Mouse (Mus musculus) CH12.LX (cell line): ENCODE measurements around the gene Cbfa2t3.
A peak's percentile ranks its signal among the peaks of the same experiment; 100 is the strongest.

Source experiments
- CHD2 ChIP-seq: IDR thresholded peaks from 2 replicates; pipeline ENCODE4 v1.6.1; 2011; ENCODE audit warnings: low read length, improper control_type of control experiment
- CTCF ChIP-seq, 2 experiments: IDR thresholded peaks in 1 of 2; conservative IDR thresholded peaks in 1 of 2; 2 replicates each; pipeline ENCODE4 v1.5.1; 2011 to 2012; ENCODE audit warnings: low read depth in 2 of 2, low read length in 2 of 2, improper control_type of control experiment in 1 of 2, inconsistent platforms in 1 of 2, mild to moderate bottlenecking in 1 of 2, moderate library complexity in 1 of 2
- EP300 ChIP-seq: IDR thresholded peaks from 2 replicates; pipeline ENCODE4 v1.6.1; 2011; ENCODE audit warnings: low read length, improper control_type of control experiment
- IRF4 ChIP-seq: IDR thresholded peaks from 2 replicates; pipeline ENCODE4 v1.6.1; 2014; ENCODE audit warnings: low read depth, mild to moderate bottlenecking, inconsistent platforms, low read length, improper control_type of control experiment
- MAFK ChIP-seq: IDR thresholded peaks from 2 replicates; pipeline ENCODE4 v1.6.1; 2011; ENCODE audit warnings: low read length, improper control_type of control experiment; ENCODE audit not compliant: insufficient replicate concordance
- MAX ChIP-seq: IDR thresholded peaks from 2 replicates; pipeline ENCODE4 v1.6.1; 2011; ENCODE audit warnings: low read length, improper control_type of control experiment
- MEF2A ChIP-seq: IDR thresholded peaks from 2 replicates; pipeline ENCODE4 v1.6.1; 2014; ENCODE audit warnings: low read depth, mild to moderate bottlenecking, inconsistent platforms, low read length, improper control_type of control experiment, borderline replicate concordance
- MYC ChIP-seq: IDR thresholded peaks from 2 replicates; pipeline ENCODE4 v1.6.1; 2011; ENCODE audit warnings: low read depth, mild to moderate bottlenecking, improper control_type of control experiment, low read length
- NRF1 ChIP-seq: IDR thresholded peaks from 2 replicates; pipeline ENCODE4 v1.6.1; 2014; ENCODE audit warnings: low read depth, mild to moderate bottlenecking, inconsistent platforms, low read length, improper control_type of control experiment, moderate library complexity
- POLR2A ChIP-seq: IDR thresholded peaks from 2 replicates; pipeline ENCODE4 v1.6.1; 2011; ENCODE audit warnings: low read depth, mild to moderate bottlenecking, improper control_type of control experiment, low read length
- POLR2AphosphoS2 ChIP-seq: IDR thresholded peaks from 2 replicates; pipeline ENCODE4 v1.6.1; 2011; ENCODE audit warnings: low read depth, low read length, improper control_type of control experiment
- USF2 ChIP-seq: conservative IDR thresholded peaks from 2 replicates; pipeline ENCODE4 v1.6.1; 2011; ENCODE audit warnings: low read depth, low read length, improper control_type of control experiment
- ZC3H11A ChIP-seq: IDR thresholded peaks from 2 replicates; pipeline ENCODE4 v1.6.1; 2012; ENCODE audit warnings: low read depth, mild to moderate bottlenecking, inconsistent platforms, low read length, improper control_type of control experiment
- ZKSCAN1 ChIP-seq: IDR thresholded peaks from 2 replicates; pipeline ENCODE4 v1.6.1; 2012; ENCODE audit warnings: low read depth, inconsistent platforms, low read length, improper control_type of control experiment, borderline replicate concordance

DNA sequence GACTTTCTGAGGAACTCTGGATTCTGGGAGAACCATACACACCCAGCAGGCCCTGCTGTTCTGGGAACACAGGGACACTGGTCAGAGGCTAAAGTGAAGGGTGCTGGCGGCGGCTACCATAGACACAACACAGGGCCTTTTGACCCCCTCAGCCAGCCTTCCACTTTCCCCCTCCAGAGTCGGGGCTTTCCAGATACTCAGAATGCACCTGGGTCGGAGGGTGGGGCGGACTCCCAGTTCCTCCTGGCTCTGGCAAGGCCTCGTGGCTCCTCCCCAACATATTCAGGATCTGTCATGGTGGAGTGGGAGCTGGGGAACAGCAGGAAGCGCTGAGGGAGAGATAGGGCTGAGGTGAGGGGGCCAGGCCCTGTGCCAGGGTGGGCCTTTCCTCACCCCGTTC, 6.8 kb downstream of the Cbfa2t3 start:
- TF ChIP-seq POLR2A (0 out of 2 replicates have a peak, but pooled peaks have one; percentile 0), CHD2 (0 out of 2 replicates have a peak, but pooled peaks have one; percentile 40), CTCF (conservative IDR thresholded peaks at IDR 0.05 in 1 of 2, IDR thresholded peaks at IDR 0.05 in 1 of 2; ENCODE audit: low read depth in 2 of 2, low read length in 2 of 2) (no peak), MAFK (no peak), MAX (no peak; the same call in 1 of the 2 replicates), MYC (peak; percentile 42; the same call in 1 of the 2 replicates), EP300 (peak; percentile 83), IRF4 (peak; percentile 97), MEF2A (0 out of 2 replicates have a peak, but pooled peaks have one; percentile 46), ZC3H11A (no peak), POLR2AphosphoS2 (no peak; the same call in 1 of the 2 replicates), USF2 (no peak), NRF1 (no peak), ZKSCAN1 (no peak)
